Mouse (Mus musculus) forelimb bud, embryonic 11.5 days (tissue): ENCODE measurements around the gene Sema4d.
"Not testable (repeated sequence)": the region's sequence is repeated elsewhere in the genome, so short reads cannot be mapped to it uniquely, and the experiment has no call there.

ENCODE experiments used
- DNase-seq: peaks from one replicate; pipeline ENCODE4 v3.0.0-alpha.2; 2012; ENCODE audit warnings: low read depth, low spot score

Sema4d gene

DNA sequence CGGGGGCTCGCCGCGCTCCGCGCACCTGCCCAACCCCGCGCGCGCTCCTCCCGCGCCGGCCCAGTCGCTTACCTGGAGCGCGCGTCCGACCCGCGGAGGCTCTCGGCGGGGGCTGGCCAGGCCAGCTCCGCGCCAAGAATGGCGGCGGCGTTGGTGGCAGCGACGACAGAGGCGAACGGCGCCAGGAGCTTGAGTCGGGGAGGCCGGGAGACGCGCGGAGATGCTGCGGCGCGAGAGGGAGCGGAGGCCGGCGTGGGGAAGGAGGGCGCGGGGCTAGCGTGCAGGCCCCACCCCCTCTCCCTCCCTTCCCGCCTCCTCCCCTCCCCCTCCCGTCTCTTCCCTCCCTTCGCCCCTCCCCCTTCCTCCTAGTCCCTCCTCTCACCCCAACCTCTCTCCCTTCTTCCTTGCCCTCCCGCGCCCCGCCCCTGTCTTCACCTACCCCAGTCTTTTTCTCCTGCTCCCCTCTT is at the start of gene Sema4d:
Sema4d (minus strand) TSS at position 323 of the 467 bp plus-strand sequence.
- peak; percentile 72 for DNase-seq

GRCm38 (mm10) chr13:51843298-51843697 is 49.8 kb upstream of the Sema4d start:
- DNase-seq: no peak

DNA sequence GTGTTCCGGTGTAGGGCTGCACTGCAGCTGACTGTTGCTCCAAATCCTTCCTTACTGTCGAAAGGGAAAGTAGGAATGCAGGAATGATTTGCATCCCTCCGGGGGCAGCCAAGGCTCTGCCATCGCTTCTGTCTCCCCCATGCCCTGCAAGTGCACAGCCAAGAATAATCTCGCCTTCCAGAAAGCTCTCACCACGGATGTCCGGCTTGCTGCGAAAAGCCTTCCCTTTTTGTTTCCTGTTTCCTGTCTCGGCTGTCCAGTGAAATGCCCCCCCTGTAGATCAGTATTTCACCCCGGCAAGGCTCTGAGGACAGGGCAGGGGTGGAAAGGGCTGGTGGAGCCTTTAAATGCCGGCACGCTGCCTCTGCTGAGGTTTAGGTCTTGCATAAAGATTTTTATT is 49.2 kb upstream of the Sema4d start:
- no peak for DNase-seq

DNA sequence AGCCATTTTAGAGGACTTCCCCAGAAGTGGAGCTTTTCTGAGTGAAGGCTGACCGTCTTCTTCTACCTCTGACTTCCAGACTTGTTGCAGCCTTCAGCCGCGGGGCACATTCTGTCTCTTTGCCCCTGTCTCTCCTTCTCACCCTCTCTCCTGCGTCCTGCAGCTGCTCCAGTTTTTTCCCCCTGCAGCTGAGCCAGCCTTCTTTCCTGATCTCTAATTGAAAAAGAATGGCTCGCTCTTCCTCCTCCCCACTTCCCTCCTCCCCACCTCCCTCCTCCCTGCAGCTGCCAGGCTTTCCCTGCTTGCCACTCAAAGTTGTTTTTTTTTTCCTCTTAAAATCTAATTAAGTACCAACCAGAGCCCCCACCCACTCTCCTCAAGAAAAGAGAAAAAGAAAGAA is 48.6 kb upstream of the Sema4d start:
- no peak for DNase-seq

DNA sequence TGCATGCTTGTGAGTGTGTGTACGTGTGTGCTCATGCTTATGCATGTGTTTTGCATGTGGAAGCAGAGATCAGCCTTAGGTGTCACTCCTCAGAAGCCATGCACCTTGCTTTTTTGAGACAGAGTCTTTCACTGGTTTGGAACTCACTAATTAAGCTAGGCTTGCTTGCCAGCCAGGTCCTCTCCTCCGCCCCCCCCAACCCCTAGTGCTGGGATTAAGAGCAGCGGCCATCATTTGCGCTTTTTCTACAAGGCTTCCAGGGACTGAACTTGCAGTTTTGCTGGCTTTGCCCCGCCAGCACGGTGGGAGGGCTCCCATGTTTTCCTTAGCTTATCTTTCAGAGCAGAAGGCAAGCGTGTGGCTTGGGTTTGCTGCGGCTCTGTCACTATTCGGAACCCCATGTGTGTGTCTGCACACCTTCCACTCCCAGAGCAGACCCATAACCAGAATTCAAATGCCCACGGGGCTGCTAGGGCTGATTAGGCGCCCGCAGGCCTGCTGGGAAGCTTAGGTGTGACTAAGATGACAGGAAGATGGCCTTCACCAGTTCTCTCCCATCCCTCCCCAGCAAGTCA is 48.1 kb upstream of the Sema4d start:
- no peak for DNase-seq

DNA sequence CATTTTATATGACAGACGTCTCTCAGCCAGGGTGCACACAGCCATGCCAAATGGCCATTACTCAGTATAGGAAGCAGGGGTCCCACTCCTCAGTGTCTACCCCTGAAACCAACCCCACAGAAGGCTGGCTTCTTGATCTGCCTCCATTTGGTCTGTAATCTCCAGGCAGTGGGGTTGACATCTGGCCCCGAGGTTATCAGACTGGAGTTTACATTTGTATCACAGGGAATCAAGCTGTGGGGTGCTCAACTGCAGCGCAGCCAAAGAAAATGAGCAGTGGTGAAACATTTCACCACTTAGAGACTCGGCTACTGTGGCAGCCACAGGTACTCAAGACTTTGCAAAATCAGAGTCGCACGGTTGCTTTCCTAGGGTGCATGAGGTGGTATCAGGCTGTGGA is 47.2 kb upstream of the Sema4d start:
- DNase-seq: no peak

DNA sequence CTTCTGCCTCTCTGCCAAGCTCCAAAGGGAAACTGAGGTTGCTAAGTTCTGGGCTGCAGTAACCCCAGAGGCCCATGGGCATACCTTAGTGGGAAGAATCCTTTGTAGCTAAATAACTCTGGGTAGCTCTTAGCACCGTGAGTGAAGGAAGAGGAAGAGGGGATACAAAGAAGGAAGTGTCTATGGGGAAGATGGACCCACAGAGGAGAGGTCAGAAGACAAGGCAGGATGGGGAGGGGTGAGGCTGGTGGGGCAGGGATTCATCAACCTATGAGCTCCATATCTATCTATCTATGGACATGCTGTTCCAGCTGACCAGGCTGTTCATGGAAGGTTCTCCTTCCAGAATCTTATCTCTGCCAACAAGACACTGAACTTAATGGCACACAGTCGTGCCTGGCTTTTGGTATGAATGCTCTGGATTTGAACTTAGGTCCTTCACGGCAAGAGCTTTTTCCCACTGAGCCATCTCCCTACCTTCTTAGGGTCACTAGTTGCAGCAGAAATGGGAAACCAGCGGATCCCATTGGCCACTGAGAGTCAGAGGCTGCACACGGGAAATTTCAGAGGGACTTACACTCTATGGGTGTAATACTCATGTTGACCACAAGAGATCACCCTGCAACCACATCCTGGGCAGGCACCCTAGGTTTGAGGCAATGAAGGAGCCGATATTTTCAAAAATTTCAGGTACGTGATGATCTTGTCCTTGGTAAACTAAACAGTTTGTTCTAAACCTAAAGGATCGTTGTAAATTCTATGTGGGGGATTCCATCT is 45.9 kb upstream of the Sema4d start:
- peak; percentile 75 for DNase-seq

- DNase-seq: no peak
These were observed 43.9 kb upstream of the Sema4d start for GRCm38 (mm10) chr13:51837402-51837801.

- not testable (repeated sequence) for DNase-seq
These were observed 41.7 kb upstream of the Sema4d start for GRCm38 (mm10) chr13:51835208-51835607.

DNA sequence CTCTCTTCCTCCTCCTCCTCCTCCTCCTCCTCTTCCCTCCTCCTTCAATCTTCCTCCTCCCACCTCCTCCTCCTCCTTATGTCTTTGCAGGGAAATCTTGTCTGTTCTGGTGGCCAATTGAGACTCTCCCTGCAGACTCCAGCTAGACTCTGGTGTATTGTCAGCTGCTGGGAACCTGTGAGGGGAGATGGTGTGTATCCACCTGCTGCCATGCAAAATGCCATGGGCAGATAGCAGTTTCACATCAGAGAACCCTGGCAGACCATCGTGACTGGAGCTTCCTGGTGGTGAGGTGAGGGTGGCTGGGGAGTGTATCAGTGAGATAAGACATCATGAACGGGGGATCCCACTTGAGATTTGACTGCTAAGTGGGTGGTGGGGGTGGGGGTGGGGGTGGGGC is 41.0 kb upstream of the Sema4d start:
- no peak for DNase-seq

- not testable (repeated sequence) for DNase-seq
These were observed 40.5 kb upstream of the Sema4d start for GRCm38 (mm10) chr13:51834024-51834423.

DNA sequence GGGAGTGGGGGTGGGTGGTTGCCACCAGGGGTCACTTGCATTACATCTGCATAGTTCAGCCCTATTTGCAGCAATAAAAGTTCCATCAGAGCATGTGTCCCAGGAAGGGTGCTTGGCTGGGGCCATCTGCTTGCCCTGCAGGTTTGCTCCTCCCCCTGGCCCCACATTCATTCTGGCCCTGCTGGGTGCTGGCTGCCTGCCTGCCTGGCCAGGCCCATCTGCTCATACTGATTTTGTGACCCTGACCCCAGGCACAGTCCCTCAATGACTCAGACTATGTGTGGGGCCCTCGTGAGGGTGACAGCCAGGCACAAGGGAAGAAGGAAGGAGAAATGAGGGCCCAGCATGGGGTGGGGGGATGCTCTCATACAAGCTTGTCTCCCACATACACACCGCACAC is 40.1 kb upstream of the Sema4d start:
- DNase-seq: no peak

GRCm38 (mm10) chr13:51832491-51832890 is 38.9 kb upstream of the Sema4d start:
- DNase-seq: no peak

- DNase-seq: no peak
These were observed 37.4 kb upstream of the Sema4d start for GRCm38 (mm10) chr13:51830744-51831450.

GRCm38 (mm10) chr13:51823822-51824495 is 30.4 kb upstream of the Sema4d start:
- peak; percentile 41 for DNase-seq

GRCm38 (mm10) chr13:51821988-51822387 is 28.4 kb upstream of the Sema4d start:
- DNase-seq: no peak

DNA sequence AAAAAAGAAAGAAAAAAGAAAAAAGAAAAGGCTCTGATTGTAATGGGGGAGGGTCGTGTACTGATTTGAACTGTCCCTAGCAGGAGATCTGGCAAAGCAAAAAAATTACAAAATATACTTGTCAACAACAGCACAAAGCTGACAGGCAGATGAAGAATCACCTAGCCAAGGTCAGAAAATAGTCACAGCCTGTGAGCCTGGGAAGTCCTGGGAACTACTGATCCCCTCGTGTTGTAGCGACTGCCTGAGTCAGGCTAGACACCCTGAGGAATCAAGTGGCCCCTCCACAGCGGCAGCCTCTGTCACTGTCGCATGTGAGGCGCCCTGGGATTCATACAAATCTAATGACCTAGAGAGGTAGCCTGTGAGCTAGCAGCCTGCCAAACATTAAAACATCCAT is 25.8 kb upstream of the Sema4d start:
- no peak for DNase-seq

- DNase-seq: no peak
These were observed 25.4 kb upstream of the Sema4d start for GRCm38 (mm10) chr13:51818944-51819326.

- no peak for DNase-seq
These were observed 24.8 kb upstream of the Sema4d start for GRCm38 (mm10) chr13:51818170-51818943.

GRCm38 (mm10) chr13:51816559-51817041 is 23.1 kb upstream of the Sema4d start:
- DNase-seq: no peak

GRCm38 (mm10) chr13:51815865-51816504 is 22.4 kb upstream of the Sema4d start:
- DNase-seq: no peak
